Mouse (Mus musculus) heart, embryonic 11.5 days (tissue): ENCODE data around the gene Fam217b. TPM values are rescaled to one million over a fixed set of nuclear protein-coding genes. Genes with fewer than 3 reads are reported as not detected.

Experiments
- ATAC-seq: fragments of 200-750 bp; cut with Nextera tagmentation; replicated peaks from 2 replicates; pipeline ENCODE4 v1.8.0; 2017; ENCODE audit warnings: moderate library complexity; ENCODE audit not compliant: insufficient number of reproducible peaks, low FRiP score, low TSS enrichment
- H3K27ac ChIP-seq: fragments of 300-500 bp; sonication (generic); 2 replicates; pipeline ENCODE4 v1.5.1; 2014; ENCODE audit warnings: mild to moderate bottlenecking, low read depth, low read length
- H3K27me3 ChIP-seq: fragments of 300-500 bp; sonication (generic); 2 replicates; pipeline ENCODE4 v1.6.1; 2014; ENCODE audit warnings: mild to moderate bottlenecking, low read length, mixed read lengths; ENCODE audit not compliant: control insufficient read depth, insufficient read depth
- H3K36me3 ChIP-seq: fragments of 300-500 bp; sonication (generic); 2 replicates; pipeline ENCODE4 v1.6.1; 2014; ENCODE audit warnings: mild to moderate bottlenecking, low read length, moderate library complexity, mixed read lengths; ENCODE audit not compliant: control insufficient read depth, insufficient read depth
- H3K4me1 ChIP-seq: fragments of 300-500 bp; sonication (generic); 2 replicates; pipeline ENCODE4 v1.6.1; 2014; ENCODE audit warnings: low read length; ENCODE audit not compliant: control insufficient read depth, insufficient read depth
- H3K4me2 ChIP-seq: fragments of 300-500 bp; sonication (generic); 2 replicates; pipeline ENCODE4 v1.6.1; 2014; ENCODE audit warnings: mild to moderate bottlenecking, moderate library complexity
- H3K4me3 ChIP-seq: fragments of 300-500 bp; sonication (generic); 2 replicates; pipeline ENCODE4 v1.5.1; 2014; ENCODE audit warnings: low read depth, low read length
- H3K9ac ChIP-seq: fragments of 300-500 bp; sonication (generic); 2 replicates; pipeline ENCODE4 v1.6.1; 2014; ENCODE audit warnings: mild to moderate bottlenecking, low read depth, low read length, moderate library complexity
- H3K9me3 ChIP-seq: fragments of 300-500 bp; sonication (generic); replicated peaks from 2 replicates; pipeline ENCODE4 v1.6.1; 2016; ENCODE audit warnings: low read length; ENCODE audit not compliant: control insufficient read depth
- WGBS: fragments of 180-500 bp; shearing (Covaris S2); extraction: QIAGEN DNeasy Blood & Tissue Kit; methylation state at CpG from one replicate; pipeline ENCODE4 v1.1.7; 2014; ENCODE audit not compliant: insufficient replicate concordance; 5-methylcytosine and 5-hydroxymethylcytosine counted together
- polyA plus RNA-seq: library from polyadenylated mRNA; unstranded; fragments of >200 nt; fragmentation: Nextera tagmentation; extraction: Ambion mirVana; gene quantifications from 2 replicates; pipeline ENCODE4 v1.2.1, GENCODE M21; 2014

Fam217b gene
- 7.9 and 8.3 TPM in 2 replicates for polyA plus RNA-seq

GRCm38 (mm10) chr2:178414261-178415149 is at the start of gene Fam217b, which contains the start of gene Ppp1r3d:
TSS of gene Fam217b (plus strand) at chr2:178414524.
TSS of gene Ppp1r3d (minus strand) at chr2:178414472.
- Histone ChIP-seq H3K27ac (peak within 1 kb of the TSS; percentile 85), H3K36me3 (peaks cover 14% of the 10 kb centered on the region), H3K4me3 (peak within 1 kb of the TSS; percentile 63), H3K9ac (peak within 1 kb of the TSS; percentile 88), H3K4me2 (peak within 1 kb of the TSS; percentile 98), H3K9me3 (peaks cover 3% of the 10 kb centered on the region), H3K27me3 (no peaks in the 10 kb centered on the region), H3K4me1 (peaks cover 46% of the 10 kb centered on the region)
- under 1% methylated on average over 63 of the region's 74 CpGs for WGBS
- peak; percentile 67 for ATAC-seq

GRCm38 (mm10) chr2:178407053-178407815 is 7.1 kb upstream of the Fam217b start, which contains the start of gene Sycp2:
TSS of gene Sycp2 (minus strand) at chr2:178407685.
- WGBS: 77% methylated on average over 52 of the region's 52 CpGs
- ATAC-seq: 0 out of 2 replicates have a peak, but pooled peaks have one; percentile 45
- no peak within 1 kb of the TSS for H3K9ac ChIP-seq
- H3K4me1 ChIP-seq: peaks cover 9% of the 10 kb centered on the region
- no peaks in the 10 kb centered on the region for H3K36me3 ChIP-seq
- no peaks in the 10 kb centered on the region for H3K9me3 ChIP-seq
- H3K27ac ChIP-seq: no peak within 1 kb of the TSS
- H3K4me2 ChIP-seq: no peak within 1 kb of the TSS
- H3K27me3 ChIP-seq: no peaks in the 10 kb centered on the region
- no peak within 1 kb of the TSS for H3K4me3 ChIP-seq

GRCm38 (mm10) chr2:178409024-178409423 is 5.3 kb upstream of the Fam217b start:
- Histone ChIP-seq H3K27ac (no peak overlapping the region), H3K27me3 (no peaks in the 10 kb centered on the region), H3K9me3 (no peaks in the 10 kb centered on the region), H3K9ac (no peak overlapping the region), H3K4me1 (peaks cover 21% of the 10 kb centered on the region), H3K4me2 (no peak overlapping the region), H3K4me3 (no peak overlapping the region), H3K36me3 (no peaks in the 10 kb centered on the region)
- no peak for ATAC-seq
- 42% methylated on average over 1 of the region's 1 CpGs for WGBS

- Histone ChIP-seq H3K36me3 (no peaks in the 10 kb centered on the region), H3K4me3 (no peak overlapping the region), H3K9ac (no peak overlapping the region), H3K27ac (no peak overlapping the region), H3K4me1 (peaks cover 29% of the 10 kb centered on the region), H3K27me3 (no peaks in the 10 kb centered on the region), H3K4me2 (no peak overlapping the region), H3K9me3 (no peaks in the 10 kb centered on the region)
- whole genome bisulfite sequencing: 68% methylated on average over 6 of the region's 6 CpGs
- no peak for ATAC-seq
Measured at GRCm38 (mm10) chr2:178410286-178410685, 4.0 kb upstream of the Fam217b start.

GRCm38 (mm10) chr2:178412598-178412997 is 1.7 kb upstream of the Fam217b start:
- peak overlapping the region; percentile 63 for H3K4me3 ChIP-seq
- 22% methylated on average over 6 of the region's 6 CpGs for WGBS
- no peaks in the 10 kb centered on the region for H3K27me3 ChIP-seq
- peak overlapping the region; percentile 85 for H3K27ac ChIP-seq
- peak overlapping the region; percentile 98 for H3K4me2 ChIP-seq
- H3K9ac ChIP-seq: peak overlapping the region; percentile 88; the same call in 1 of the 2 replicates
- no peaks in the 10 kb centered on the region for H3K36me3 ChIP-seq
- no peak for ATAC-seq
- no peaks in the 10 kb centered on the region for H3K9me3 ChIP-seq
- H3K4me1 ChIP-seq: peaks cover 46% of the 10 kb centered on the region

- WGBS: 35% methylated on average over 13 of the region's 13 CpGs
- peak overlapping the region; percentile 85 for H3K27ac ChIP-seq
- no peaks in the 10 kb centered on the region for H3K27me3 ChIP-seq
- H3K4me2 ChIP-seq: peak overlapping the region; percentile 98
- H3K4me3 ChIP-seq: peak overlapping the region; percentile 63
- peaks cover 1% of the 10 kb centered on the region for H3K9me3 ChIP-seq
- H3K36me3 ChIP-seq: peaks cover 4% of the 10 kb centered on the region
- ATAC-seq: peak; percentile 4; the same call in 1 of the 2 replicates
- H3K9ac ChIP-seq: peak overlapping the region; percentile 88
- peaks cover 46% of the 10 kb centered on the region for H3K4me1 ChIP-seq
Measured at GRCm38 (mm10) chr2:178413081-178413480, 1.2 kb upstream of the Fam217b start.

GRCm38 (mm10) chr2:178413481-178414260 is 653 bp upstream of the Fam217b start:
- 13% methylated on average over 74 of the region's 75 CpGs for WGBS
- peak overlapping the region; percentile 88 for H3K9ac ChIP-seq
- H3K4me3 ChIP-seq: peak overlapping the region; percentile 63
- no peaks in the 10 kb centered on the region for H3K27me3 ChIP-seq
- peak overlapping the region; percentile 98 for H3K4me2 ChIP-seq
- H3K4me1 ChIP-seq: peaks cover 46% of the 10 kb centered on the region
- peaks cover 3% of the 10 kb centered on the region for H3K9me3 ChIP-seq
- peaks cover 8% of the 10 kb centered on the region for H3K36me3 ChIP-seq
- peak overlapping the region; percentile 85 for H3K27ac ChIP-seq
- ATAC-seq: peak; percentile 28

- ATAC-seq: no peak
- Histone ChIP-seq H3K9ac (peak overlapping the region; percentile 88), H3K27ac (0 out of 2 replicates have a peak overlapping the region, but pooled peaks have one; percentile 85), H3K4me2 (peak overlapping the region; percentile 98), H3K4me3 (peak overlapping the region; percentile 63), H3K27me3 (no peaks in the 10 kb centered on the region), H3K9me3 (peaks cover 3% of the 10 kb centered on the region), H3K4me1 (peaks cover 46% of the 10 kb centered on the region), H3K36me3 (peaks cover 14% of the 10 kb centered on the region)
- 25% methylated on average over 3 of the region's 3 CpGs for WGBS
Measured at GRCm38 (mm10) chr2:178415150-178415448, 775 bp downstream of the Fam217b start.
